Mouse (Mus musculus) lung, postnatal 0 days (tissue): ENCODE results near the gene Srrm3.
A peak's percentile ranks its signal among the peaks of the same experiment; 100 is the strongest.

ENCODE experiments used
- CTCF ChIP-seq: IDR thresholded peaks from 2 replicates; pipeline ENCODE4 v1.5.1; 2016; ENCODE audit warnings: antibody characterized with exemption, mild to moderate bottlenecking
- EP300 ChIP-seq: IDR thresholded peaks from 2 replicates; pipeline ENCODE4 v1.6.1; 2016; ENCODE audit warnings: antibody characterized with exemption, mild to moderate bottlenecking, control low read depth

- peak; percentile 58 for TF ChIP-seq CTCF
- no peak for TF ChIP-seq EP300
Measured at GRCm38 (mm10) chr5:135901354-135902095, 94.8 kb downstream of the Srrm3 start.
